Mouse (Mus musculus): ENCODE measurements around the gene Adh7.

DNA sequence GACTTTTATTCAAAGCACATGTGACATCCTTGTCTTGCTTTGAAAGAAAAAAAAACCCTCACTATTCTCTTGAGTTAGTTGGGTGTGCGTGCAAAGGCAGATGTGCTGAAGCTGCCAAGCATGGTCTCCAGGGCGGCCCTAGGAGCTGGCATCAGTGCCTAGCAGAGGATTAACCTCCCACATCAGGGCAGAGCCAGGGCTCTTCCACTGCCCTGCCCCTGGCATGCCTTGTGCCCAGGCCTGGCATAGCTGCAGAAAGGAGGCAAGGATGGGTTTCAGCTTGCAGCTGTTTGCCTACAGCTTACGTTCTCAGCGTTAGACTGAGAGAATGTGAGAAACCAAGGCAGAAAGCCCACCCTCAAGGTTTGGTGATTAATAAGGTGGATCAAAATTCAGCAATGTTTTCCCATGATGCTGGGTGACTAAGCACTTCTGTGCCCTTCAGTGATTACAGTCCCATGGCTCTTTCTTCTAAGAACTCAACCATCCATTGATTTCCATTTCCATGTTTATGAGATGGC is 5.1 kb upstream of the Adh7 start:
- TF ChIP-seq CTCF (IDR thresholded peaks at IDR 0.05; ENCODE audit: control insufficient read depth, insufficient read depth, low read length) = no peak
- TF ChIP-seq POLR2A (IDR thresholded peaks at IDR 0.05; ENCODE audit: borderline replicate concordance, control insufficient read depth, low read depth, low read length) = no peak

Measured in bone marrow, adult 2 months (tissue).